Mouse (Mus musculus) liver, postnatal 0 days (tissue): ENCODE data around the gene Ppfibp1.

Experiments used
- CTCF ChIP-seq: sonication (generic); IDR thresholded peaks from 2 replicates; pipeline ENCODE4 v1.5.1; 2016; ENCODE audit warnings: antibody characterized with exemption, low read depth
- EP300 ChIP-seq: IDR thresholded peaks from 2 replicates; pipeline ENCODE4 v1.6.1; 2016; ENCODE audit warnings: antibody characterized with exemption, low read depth, mild to moderate bottlenecking

GRCm38 (mm10) chr6:146966446-146967019 is 78.2 kb downstream of the Ppfibp1 start:
- no peak for TF ChIP-seq CTCF
- TF ChIP-seq EP300, result no peak
